In genomic region chr5:147955671-147956070, GRCm38 (mm10) we compare ENCODE assay signal across 13 mouse cellular contexts. TPM values are rescaled to one million over a fixed set of nuclear protein-coding genes. Genes with fewer than 3 reads are reported as not detected.
DNase-seq lines count a peak whose midpoint lies in the region; ATAC-seq and TF ChIP-seq lines count a peak whose summit lies in the region.
"Had no signal": no experiment of that assay in that cellular context is flagged by ENCODE, and none has a peak within 500 bp of the region (broad histone marks: within the 10 kb centered on the region; RNA-seq: fewer than 3 reads in every experiment).

No protein-coding gene starts in this region.

- H3K4me2 ChIP-seq in forebrain, embryonic 14.5 days (ENCODE audit: low read length), result no peak overlapping the region
- no peak overlapping the region for H3K4me2 ChIP-seq in forebrain, embryonic 15.5 days (replicated peaks)
- peak overlapping the region; percentile 98 for H3K4me2 ChIP-seq in heart, embryonic 16.5 days (ENCODE audit: low read depth, low read length)
- peak overlapping the region; percentile 82; the same call in 1 of the 2 replicates for H3K4me2 ChIP-seq in midbrain, embryonic 16.5 days (ENCODE audit: low read length)
- no peak overlapping the region for H3K4me2 ChIP-seq in midbrain, embryonic 14.5 days (ENCODE audit: low read length)
- H3K4me2 ChIP-seq in neural tube, embryonic 13.5 days, result peak overlapping the region; percentile 88

- 30% methylated on average over 5 of the region's 5 CpGs for WGBS in forebrain, embryonic 14.5 days
- WGBS in forebrain, embryonic 15.5 days, result 27% methylated on average over 5 of the region's 5 CpGs
- WGBS in heart, embryonic 16.5 days, result 26% methylated on average over 5 of the region's 5 CpGs
- 38% methylated on average over 5 of the region's 5 CpGs for WGBS in heart, adult 2 months
- 45% methylated on average over 5 of the region's 5 CpGs for WGBS in midbrain, embryonic 16.5 days
- 41% methylated on average over 5 of the region's 5 CpGs for WGBS in midbrain, embryonic 14.5 days
- WGBS in neural tube, embryonic 13.5 days, result 38% methylated on average over 5 of the region's 5 CpGs

- H3K9ac ChIP-seq in forebrain, embryonic 14.5 days (ENCODE audit: low read length), result no peak overlapping the region
- H3K9ac ChIP-seq in forebrain, embryonic 15.5 days (replicated peaks), result no peak overlapping the region
- H3K9ac ChIP-seq in heart, embryonic 16.5 days (ENCODE audit: low read length), result 0 out of 2 replicates have a peak overlapping the region, but pooled peaks have one; percentile 31
- no peak overlapping the region for H3K9ac ChIP-seq in heart, adult 2 months (ENCODE audit: low read depth, low read length)
- H3K9ac ChIP-seq in midbrain, embryonic 16.5 days (ENCODE audit: low read depth, low read length), result no peak overlapping the region
- no peak overlapping the region for H3K9ac ChIP-seq in midbrain, embryonic 14.5 days (replicated peaks; ENCODE audit: low read length)
- H3K9ac ChIP-seq in neural tube, embryonic 13.5 days, result 0 out of 2 replicates have a peak overlapping the region, but pooled peaks have one; percentile 86
- H3K9ac ChIP-seq: limb, embryonic 13.5 days had no signal

- TF ChIP-seq CTCF in heart, adult 2 months (IDR thresholded peaks at IDR 0.05), result no peak

- H3K27ac ChIP-seq in forebrain, embryonic 14.5 days (ENCODE audit: low read depth, low read length), result no peak overlapping the region
- no peak overlapping the region for H3K27ac ChIP-seq in forebrain, embryonic 15.5 days (replicated peaks)
- H3K27ac ChIP-seq in heart, embryonic 16.5 days (ENCODE audit: low read length), result no peak overlapping the region
- H3K27ac ChIP-seq in heart, adult 2 months, result no peak overlapping the region
- no peak overlapping the region for H3K27ac ChIP-seq in midbrain, embryonic 16.5 days (ENCODE audit: low read length)
- no peak overlapping the region for H3K27ac ChIP-seq in midbrain, embryonic 14.5 days (replicated peaks; ENCODE audit: low read depth, low read length)
- 0 out of 2 replicates have a peak overlapping the region, but pooled peaks have one; percentile 89 for H3K27ac ChIP-seq in neural tube, embryonic 13.5 days (replicated peaks)
- H3K27ac ChIP-seq: limb, embryonic 13.5 days; stomach, postnatal 0 days had no signal

- H3K4me3 ChIP-seq in forebrain, embryonic 14.5 days (ENCODE audit: low read depth, low read length), result no peak overlapping the region
- no peak overlapping the region for H3K4me3 ChIP-seq in forebrain, embryonic 15.5 days
- H3K4me3 ChIP-seq in heart, embryonic 16.5 days (ENCODE audit: low read length), result no peak overlapping the region
- no peak overlapping the region for H3K4me3 ChIP-seq in heart, adult 2 months
- H3K4me3 ChIP-seq in midbrain, embryonic 16.5 days (ENCODE audit: low read depth, low read length), result no peak overlapping the region
- no peak overlapping the region for H3K4me3 ChIP-seq in midbrain, embryonic 14.5 days (replicated peaks; ENCODE audit: low read depth, low read length)
- no peak overlapping the region for H3K4me3 ChIP-seq in neural tube, embryonic 13.5 days

- no peaks in the 10 kb centered on the region for H3K27me3 ChIP-seq in forebrain, embryonic 14.5 days (replicated peaks; ENCODE audit: control insufficient read depth, insufficient read depth, low read length)
- no peaks in the 10 kb centered on the region; the same call in 1 of the 2 replicates for H3K27me3 ChIP-seq in forebrain, embryonic 15.5 days
- H3K27me3 ChIP-seq in heart, embryonic 16.5 days (ENCODE audit: control insufficient read depth, insufficient read depth, low read length), result peaks cover 11% of the 10 kb centered on the region
- H3K27me3 ChIP-seq in heart, adult 2 months (ENCODE audit: control insufficient read depth, insufficient read depth, low read length), result peaks cover 4% of the 10 kb centered on the region; the same call in 1 of the 2 replicates
- peaks cover 4% of the 10 kb centered on the region for H3K27me3 ChIP-seq in midbrain, embryonic 16.5 days (ENCODE audit: control insufficient read depth, insufficient read depth, low read depth, low read length)
- H3K27me3 ChIP-seq in midbrain, embryonic 14.5 days (ENCODE audit: control insufficient read depth, insufficient read depth, low read length), result peaks cover 3% of the 10 kb centered on the region; the same call in 1 of the 2 replicates
- H3K27me3 ChIP-seq in neural tube, embryonic 13.5 days, result peaks cover 25% of the 10 kb centered on the region

- peaks cover 9% of the 10 kb centered on the region; the same call in 1 of the 2 replicates for H3K4me1 ChIP-seq in forebrain, embryonic 14.5 days (ENCODE audit: control insufficient read depth, insufficient read depth, low read length)
- peaks cover 25% of the 10 kb centered on the region for H3K4me1 ChIP-seq in forebrain, embryonic 15.5 days
- peaks cover 19% of the 10 kb centered on the region for H3K4me1 ChIP-seq in heart, embryonic 16.5 days (ENCODE audit: control insufficient read depth, insufficient read depth, low read length)
- H3K4me1 ChIP-seq in heart, adult 2 months (ENCODE audit: control insufficient read depth, insufficient read depth, low read length), result peaks cover 1% of the 10 kb centered on the region
- peaks cover 14% of the 10 kb centered on the region for H3K4me1 ChIP-seq in midbrain, embryonic 16.5 days (ENCODE audit: control insufficient read depth, insufficient read depth, low read length)
- peaks cover 10% of the 10 kb centered on the region; the same call in 1 of the 2 replicates for H3K4me1 ChIP-seq in midbrain, embryonic 14.5 days (ENCODE audit: control insufficient read depth, insufficient read depth, low read length)
- H3K4me1 ChIP-seq in neural tube, embryonic 13.5 days (replicated peaks), result peaks cover 31% of the 10 kb centered on the region

- DNase-seq in forebrain, embryonic 14.5 days (ENCODE audit: low spot score), result peak; percentile 7
- no peak for DNase-seq in heart, adult 2 months
- DNase-seq in midbrain, embryonic 14.5 days, result no peak
- no peak for DNase-seq in embryo, embryonic 9.5 days (ENCODE audit: extremely low spot score)
- DNase-seq: gastrocnemius, postnatal 14 days; kidney, adult 9 months; thymus, postnatal 14 days had no signal

- H3K9me3 ChIP-seq in forebrain, embryonic 14.5 days (replicated peaks; ENCODE audit: control insufficient read depth, low read length), result no peaks in the 10 kb centered on the region
- no peaks in the 10 kb centered on the region for H3K9me3 ChIP-seq in forebrain, embryonic 15.5 days
- no peaks in the 10 kb centered on the region for H3K9me3 ChIP-seq in heart, embryonic 16.5 days (replicated peaks; ENCODE audit: control insufficient read depth, low read length)
- H3K9me3 ChIP-seq in midbrain, embryonic 16.5 days (replicated peaks; ENCODE audit: control insufficient read depth, low read length, poor library complexity, severe bottlenecking), result no peaks in the 10 kb centered on the region
- no peaks in the 10 kb centered on the region for H3K9me3 ChIP-seq in midbrain, embryonic 14.5 days (ENCODE audit: control insufficient read depth, low read length)
- no peaks in the 10 kb centered on the region for H3K9me3 ChIP-seq in neural tube, embryonic 13.5 days
- H3K9me3 ChIP-seq: limb, embryonic 13.5 days had no signal

- intact Hi-C loops in heart, adult 2 months (cut with DNase I), result loop anchor here (2.0 kb wide), 1 partner anchor 285 kb away; no protein-coding TSS in a partner anchor

- H3K36me3 ChIP-seq in forebrain, embryonic 14.5 days (ENCODE audit: control insufficient read depth, insufficient read depth, low read length), result no peaks in the 10 kb centered on the region
- H3K36me3 ChIP-seq in forebrain, embryonic 15.5 days, result no peaks in the 10 kb centered on the region
- no peaks in the 10 kb centered on the region for H3K36me3 ChIP-seq in heart, embryonic 16.5 days (ENCODE audit: control insufficient read depth, insufficient read depth)
- H3K36me3 ChIP-seq in heart, adult 2 months (ENCODE audit: control insufficient read depth, insufficient read depth, low read length), result no peaks in the 10 kb centered on the region
- no peaks in the 10 kb centered on the region for H3K36me3 ChIP-seq in midbrain, embryonic 16.5 days (ENCODE audit: control insufficient read depth, insufficient read depth, low read length)
- no peaks in the 10 kb centered on the region for H3K36me3 ChIP-seq in midbrain, embryonic 14.5 days (ENCODE audit: control insufficient read depth, insufficient read depth, low read length)
- no peaks in the 10 kb centered on the region for H3K36me3 ChIP-seq in neural tube, embryonic 13.5 days
- H3K36me3 ChIP-seq: limb, embryonic 13.5 days had no signal

- ATAC-seq in forebrain, embryonic 14.5 days, result no peak
- ATAC-seq in forebrain, embryonic 15.5 days (replicated peaks), result no peak
- ATAC-seq in heart, embryonic 16.5 days (replicated peaks; ENCODE audit: extremely low read depth, insufficient read depth, low FRiP score), result no peak
- ATAC-seq in midbrain, embryonic 16.5 days, result no peak
- ATAC-seq in midbrain, embryonic 14.5 days (ENCODE audit: low FRiP score, low TSS enrichment), result no peak
- ATAC-seq in neural tube, embryonic 13.5 days (ENCODE audit: low read depth), result no peak

- TF ChIP-seq POLR2A in heart, adult 2 months (IDR thresholded peaks at IDR 0.05; ENCODE audit: insufficient read depth, low read depth, low read length), result no peak

- no peaks in the 10 kb centered on the region for H3K79me2 ChIP-seq in heart, adult 2 months (replicated peaks; ENCODE audit: control insufficient read depth, insufficient read depth, low read length)

- no peak for TF ChIP-seq EP300 in heart, adult 2 months (IDR thresholded peaks at IDR 0.05; ENCODE audit: insufficient read depth, low read depth, low read length)

RNA-seq across cellular contexts. Expression of gene Mtus2, which starts 1.4 kb away (rescaled TPM):
- 17.0 and 20.4 TPM in 2 replicates for polyA plus RNA-seq in forebrain, embryonic 14.5 days (2014; fragmentation: Nextera tagmentation; extraction: Ambion mirVana)
- 16.9 and 20.0 TPM in 2 replicates for polyA plus RNA-seq in forebrain, embryonic 15.5 days (2015; fragmentation: Nextera tagmentation; extraction: Ambion mirVana)
- polyA plus RNA-seq in heart, embryonic 16.5 days (2015; fragmentation: Nextera tagmentation; extraction: Ambion mirVana), result 123 and 131 TPM in 2 replicates
- 100 to 1,000 TPM in 1 of 2 experiments, 10 to 100 TPM in 1; 96.9 to 109 TPM for total RNA-seq in heart, adult 2 months (2021)
- 53.5 and 82.6 TPM in 2 replicates for polyA plus RNA-seq in heart, adult 2 months (2012; rRNA removed)
- polyA plus RNA-seq in midbrain, embryonic 16.5 days (2015; fragmentation: Nextera tagmentation; extraction: Ambion mirVana), result 42.1 and 47.7 TPM in 2 replicates
- 46.8 and 51.4 TPM in 2 replicates for polyA plus RNA-seq in midbrain, embryonic 14.5 days (2014; fragmentation: Nextera tagmentation; extraction: Ambion mirVana)
- 50.0 and 54.2 TPM in 2 replicates for polyA plus RNA-seq in neural tube, embryonic 13.5 days (2015; fragmentation: Nextera tagmentation; extraction: Ambion mirVana)

Comparison
In these comparisons a context has a peak if more than half of its experiments do, and no peak if none do; other contexts are left out.
1. H3K4me2 ChIP-seq: peak in heart, embryonic 16.5 days (single experiment), midbrain, embryonic 16.5 days (single experiment) and neural tube, embryonic 13.5 days (single experiment); none in forebrain, embryonic 14.5 days (single experiment), forebrain, embryonic 15.5 days (single experiment) and midbrain, embryonic 14.5 days (single experiment).
2. H3K9ac ChIP-seq: peak in heart, embryonic 16.5 days (single experiment) and neural tube, embryonic 13.5 days (single experiment); none in forebrain, embryonic 14.5 days (single experiment), forebrain, embryonic 15.5 days (single experiment), heart, adult 2 months (single experiment), midbrain, embryonic 16.5 days (single experiment) and midbrain, embryonic 14.5 days (single experiment).